Mouse (Mus musculus): ENCODE measurements at regions not wholly inside any gene's neighbourhood (a gene's known extent, or its start where the extent isn't known, plus 50 kb on each side); places are given as distances from the start of the nearest gene placed in this dataset.
"Not testable (repeated sequence)": the region's sequence is repeated elsewhere in the genome, so short reads cannot be mapped to it uniquely, and the experiment has no call there.

DNA sequence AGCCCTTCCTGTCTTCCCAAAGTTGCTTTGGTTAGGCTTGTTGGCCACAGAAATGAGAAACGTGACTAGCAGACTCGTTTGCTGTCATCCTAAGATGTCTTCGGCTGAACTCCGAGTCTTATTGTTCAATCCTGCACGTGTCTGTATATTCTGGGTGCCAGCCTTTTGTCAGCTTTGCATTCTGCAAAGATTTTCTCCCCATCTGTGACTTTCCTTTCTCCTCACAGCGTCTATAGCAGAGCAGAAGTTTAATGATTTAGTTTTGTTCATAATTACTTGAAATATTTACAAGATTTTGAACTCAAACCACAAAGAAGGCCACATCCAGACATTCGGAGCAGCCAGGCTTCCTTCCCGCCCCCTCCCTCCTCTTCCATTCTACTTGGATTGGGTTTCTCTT lies 152.5 kb downstream of the Kif26a start:
- no peak for DNase-seq (ENCODE audit: low spot score in 2 of 2)

DNA sequence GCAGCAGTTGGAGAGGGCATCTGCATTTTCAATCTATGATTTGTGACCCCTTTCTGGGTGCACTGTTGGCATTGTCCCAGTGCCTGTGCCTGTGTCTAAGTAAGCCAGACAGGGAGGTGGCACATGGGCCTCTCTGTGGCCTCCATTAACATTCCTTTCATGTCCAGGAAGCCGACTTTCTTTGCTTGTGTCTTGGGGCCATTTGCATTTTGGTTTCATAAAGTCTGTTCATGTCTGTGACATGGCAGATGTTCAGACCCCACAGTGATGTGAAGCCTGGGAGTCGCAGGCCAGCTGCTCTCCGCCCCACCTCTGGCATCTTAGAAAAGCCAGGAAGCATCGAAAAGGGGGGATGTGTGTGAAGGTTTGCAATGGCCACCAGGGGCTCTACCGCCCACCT lies 153.1 kb downstream of the Kif26a start:
- no peak for DNase-seq (ENCODE audit: low spot score in 2 of 2)

DNA sequence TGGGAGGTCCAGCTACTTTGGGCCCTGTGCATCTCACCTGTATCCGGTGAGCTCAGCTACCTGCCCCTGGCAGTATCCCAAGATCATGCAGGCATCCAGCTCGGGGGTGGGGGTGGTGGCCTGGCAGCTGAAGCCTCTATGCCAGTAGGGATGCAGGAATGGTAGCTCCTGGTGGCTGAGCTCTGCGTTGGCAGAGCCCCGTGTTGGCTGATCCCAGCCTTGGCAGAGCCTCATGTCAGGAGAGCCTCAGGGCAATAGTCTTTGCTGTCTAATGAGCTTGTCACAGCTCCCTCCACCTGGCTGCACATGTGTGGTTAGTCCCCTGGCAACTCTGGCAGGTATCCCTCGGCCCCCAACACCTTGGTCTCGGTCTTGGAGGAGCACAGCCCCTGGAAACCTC lies 153.6 kb downstream of the Kif26a start:
- no peak for DNase-seq (ENCODE audit: low spot score in 2 of 2)

DNA sequence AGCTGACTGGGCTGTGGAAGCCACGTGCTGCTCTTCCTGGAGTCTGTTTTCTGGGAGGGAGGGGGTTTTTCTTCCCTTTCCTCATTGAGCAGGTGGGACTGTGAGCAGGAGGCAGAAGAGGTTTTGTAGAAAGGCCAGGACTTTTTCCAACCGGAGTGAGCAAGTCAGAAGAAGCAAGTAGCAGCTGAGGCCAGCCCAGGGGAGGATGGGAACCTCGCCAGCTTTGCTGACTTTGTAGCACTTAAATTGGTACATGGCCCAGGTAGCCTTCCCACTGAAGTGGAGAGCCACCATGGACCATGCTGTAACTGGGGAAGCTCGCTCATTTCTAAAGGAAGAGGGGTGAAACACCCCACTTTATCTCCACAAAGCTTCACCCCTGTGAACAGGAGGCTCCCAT lies 154.1 kb downstream of the Kif26a start:
- no peak for DNase-seq (ENCODE audit: low spot score in 2 of 2)

DNA sequence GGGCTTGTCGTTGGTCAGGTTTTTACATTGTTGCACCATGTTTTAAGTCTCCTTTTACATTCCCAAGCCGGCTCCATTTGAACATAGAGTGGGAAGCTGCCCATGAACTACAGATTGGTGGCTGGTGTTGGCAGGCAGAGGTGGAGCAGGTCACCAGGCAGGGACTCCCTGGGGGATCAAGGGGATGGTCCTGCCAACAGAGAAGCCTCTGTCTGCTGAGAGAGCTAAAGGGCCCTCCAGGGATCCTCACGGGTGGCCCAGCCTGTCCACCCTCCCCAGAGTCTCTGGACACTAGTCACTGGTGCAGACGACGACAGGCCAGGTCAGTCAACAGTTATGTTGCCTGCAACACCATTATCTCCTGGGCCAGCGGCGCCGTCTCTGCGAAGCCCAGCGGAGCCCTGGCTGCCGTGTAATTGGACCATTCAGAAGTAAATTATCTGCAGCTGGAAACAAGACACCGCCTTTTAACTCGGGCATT lies 155.4 kb downstream of the Kif26a start:
- no peak for DNase-seq (ENCODE audit: low spot score in 2 of 2)

DNA sequence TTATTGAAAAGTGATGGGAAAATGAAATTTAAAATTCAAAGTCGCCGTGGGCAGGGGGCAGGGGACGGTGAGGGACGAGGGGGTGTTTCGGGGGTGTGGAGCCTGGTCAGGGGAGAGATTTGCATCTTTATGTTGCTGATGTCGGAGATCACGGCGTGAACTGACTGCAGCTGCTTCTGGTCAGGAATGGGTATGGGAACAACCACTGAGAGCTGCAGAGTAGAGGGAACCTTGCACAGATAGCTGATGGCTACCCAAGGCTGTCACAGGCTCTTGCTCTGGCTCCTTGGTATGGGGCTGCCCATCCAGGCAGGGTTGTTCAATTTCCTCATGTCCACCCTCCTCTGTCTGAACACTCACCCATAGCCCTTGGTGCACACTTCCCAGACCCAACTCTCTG lies 155.9 kb downstream of the Kif26a start:
- DNase-seq (ENCODE audit: low spot score in 2 of 2), result no peak

DNA sequence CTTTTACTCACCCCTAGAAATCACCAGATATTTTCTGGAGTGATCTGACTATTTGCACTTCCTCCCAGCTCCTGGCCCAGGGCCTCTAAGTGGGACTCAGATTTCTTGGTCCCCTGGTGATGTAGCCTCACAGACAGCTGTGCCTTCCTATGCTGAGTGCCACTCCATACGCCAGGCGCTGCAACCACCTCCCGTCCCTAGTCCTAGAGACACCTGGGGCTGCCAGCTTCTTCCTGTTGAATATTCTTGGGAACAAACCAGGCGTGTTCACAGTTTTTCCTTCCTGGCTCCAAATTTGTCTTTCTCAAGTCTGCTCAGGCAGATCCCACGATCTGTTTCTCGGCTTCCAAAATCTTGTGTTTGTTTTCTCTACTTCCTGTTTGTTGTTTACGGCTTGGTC lies 160.2 kb downstream of the Kif26a start:
- no peak for DNase-seq (ENCODE audit: low spot score in 2 of 2)

DNA sequence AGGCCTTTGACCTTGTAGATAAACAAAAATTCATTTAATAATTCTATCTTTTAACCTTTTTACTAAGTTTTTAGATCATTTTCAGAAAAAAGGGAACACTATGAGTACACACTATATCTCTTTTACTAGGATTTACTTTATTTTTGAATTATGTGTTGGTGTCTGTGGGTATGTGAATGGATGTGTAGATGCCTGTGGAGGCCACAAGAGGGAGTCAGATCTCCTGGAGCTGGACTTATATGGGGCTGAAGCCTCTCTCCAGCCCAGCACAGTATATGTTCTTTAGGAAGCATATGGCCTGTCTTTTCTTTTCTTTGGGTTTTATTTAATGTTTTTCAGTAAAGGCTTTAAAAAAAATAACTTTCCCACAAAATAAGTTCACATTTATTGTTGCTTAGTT lies 162.0 kb downstream of the Kif26a start:
- DNase-seq (ENCODE audit: low spot score in 2 of 2), result no peak

DNA sequence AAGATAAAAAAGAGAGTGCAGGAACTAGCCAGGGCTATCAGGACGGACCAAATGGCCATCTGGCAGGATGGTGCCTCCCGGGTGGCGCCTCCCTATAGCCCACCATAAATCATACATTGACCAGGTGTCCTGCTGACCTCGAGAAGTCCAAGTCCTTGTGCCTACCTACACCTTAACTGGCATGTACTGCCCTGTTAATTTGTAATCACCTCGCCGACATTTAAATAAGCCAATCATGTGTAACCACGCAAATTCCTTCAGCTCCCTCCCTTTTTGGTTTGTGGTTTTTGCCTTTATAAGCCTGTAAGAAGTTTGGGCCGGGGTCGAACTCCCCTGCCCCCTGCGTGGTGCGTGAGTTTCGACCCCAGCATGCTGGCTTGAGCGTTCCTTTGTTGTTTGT lies 163.1 kb downstream of the Kif26a start:
- DNase-seq (ENCODE audit: low spot score in 2 of 2), result not testable (repeated sequence)

DNA sequence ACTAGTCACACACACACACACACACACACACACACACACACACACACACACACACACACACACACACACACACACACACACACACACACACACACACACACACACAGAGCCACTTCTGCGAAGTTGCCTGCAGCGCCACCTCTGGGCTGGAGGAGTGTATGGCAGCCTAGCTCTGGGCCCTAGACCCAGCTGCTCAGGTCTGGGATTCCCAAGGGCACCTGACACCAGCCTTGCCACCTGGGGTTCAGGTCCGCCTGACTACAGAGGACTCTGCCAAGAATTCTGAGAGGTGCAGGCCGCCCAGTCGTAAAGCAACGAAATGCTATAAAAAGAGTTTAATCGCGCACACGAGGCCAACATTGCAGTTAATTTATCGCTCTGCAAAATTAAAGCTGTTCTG lies 163.8 kb downstream of the Kif26a start:
- no peak for DNase-seq (ENCODE audit: low spot score in 2 of 2)

DNA sequence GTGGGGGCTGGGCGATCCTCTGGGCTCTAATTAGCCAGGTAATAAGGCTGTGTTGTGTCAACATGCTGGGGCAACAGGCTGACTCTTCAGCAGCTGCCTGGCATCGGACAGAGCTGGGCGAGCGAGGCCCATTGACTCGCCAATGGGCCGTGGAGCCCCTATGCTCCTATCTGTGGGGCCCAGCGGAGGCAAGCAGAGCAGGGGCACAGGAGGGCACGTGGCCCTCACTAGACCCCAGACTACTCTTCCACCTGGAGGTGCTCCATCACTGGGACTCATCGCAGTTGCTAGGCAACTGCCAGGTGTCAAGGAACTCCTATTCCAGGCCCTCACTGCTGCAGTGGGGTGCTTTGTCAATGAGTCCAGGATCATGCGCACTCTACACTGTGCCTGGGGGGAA lies 164.7 kb downstream of the Kif26a start:
- DNase-seq (ENCODE audit: low spot score in 2 of 2), result no peak

DNA sequence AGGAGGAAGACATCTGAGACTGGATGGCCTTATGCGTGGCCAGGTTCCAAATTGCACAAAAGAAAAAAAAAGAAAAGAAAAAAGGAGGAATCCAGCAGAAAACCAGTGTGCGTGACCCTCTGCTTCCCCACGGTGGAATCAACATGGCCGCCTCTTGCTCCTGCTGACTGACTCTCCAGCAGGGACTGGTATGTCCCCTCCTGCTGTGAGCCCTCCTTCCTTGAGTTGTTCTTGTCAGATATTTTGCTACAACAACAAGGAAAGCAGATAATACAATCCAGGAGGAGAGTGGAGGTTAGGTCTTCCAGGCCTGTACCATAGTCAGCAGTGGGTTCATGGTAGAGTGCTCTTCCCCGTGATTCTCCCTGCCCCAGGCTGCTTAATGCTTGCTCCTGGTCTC lies 168.8 kb downstream of the Kif26a start:
- no peak for DNase-seq (ENCODE audit: low spot score in 2 of 2)

DNA sequence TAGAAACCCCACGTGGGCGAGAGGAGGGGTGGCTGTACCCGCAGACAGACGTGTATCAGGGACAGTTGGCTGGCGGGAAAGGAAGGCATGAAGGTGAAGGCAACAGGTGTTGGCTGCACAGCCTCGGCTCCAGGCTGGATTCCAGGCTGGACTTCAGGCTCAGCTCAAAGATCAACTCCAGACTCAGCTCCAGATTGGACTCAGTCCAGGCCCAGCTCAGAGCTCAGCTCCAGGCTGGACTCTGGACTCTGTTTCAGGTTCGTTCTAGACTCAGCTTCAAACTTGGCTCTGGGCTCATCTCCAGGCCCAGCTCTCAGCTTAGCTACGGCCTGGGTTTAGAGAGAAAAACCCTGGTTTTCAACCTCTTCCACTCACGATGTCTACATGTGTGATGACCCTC lies 171.2 kb downstream of the Kif26a start:
- no peak for DNase-seq (ENCODE audit: low spot score in 2 of 2)

DNA sequence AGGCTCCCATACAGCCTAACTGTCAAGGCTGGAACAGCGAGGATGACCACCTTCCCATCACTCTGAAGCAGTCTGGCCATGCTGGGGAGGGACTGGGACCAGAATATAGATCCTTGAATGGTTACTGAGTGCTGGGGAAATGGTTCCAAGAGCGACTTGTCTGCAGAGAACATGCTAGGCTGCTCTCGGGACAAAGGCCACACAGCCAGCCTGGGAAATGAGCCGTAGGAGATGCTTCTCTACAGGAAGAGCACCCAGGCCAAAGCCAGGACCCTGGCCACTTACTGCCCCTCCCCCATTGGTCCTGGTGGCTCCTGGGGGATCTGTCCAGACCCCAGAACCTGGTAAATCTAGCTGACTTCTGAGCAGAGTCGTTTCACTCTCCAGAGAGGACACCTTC lies 170.8 kb upstream of the A530016L24Rik start:
- no peak for DNase-seq (ENCODE audit: low spot score in 2 of 2)

DNA sequence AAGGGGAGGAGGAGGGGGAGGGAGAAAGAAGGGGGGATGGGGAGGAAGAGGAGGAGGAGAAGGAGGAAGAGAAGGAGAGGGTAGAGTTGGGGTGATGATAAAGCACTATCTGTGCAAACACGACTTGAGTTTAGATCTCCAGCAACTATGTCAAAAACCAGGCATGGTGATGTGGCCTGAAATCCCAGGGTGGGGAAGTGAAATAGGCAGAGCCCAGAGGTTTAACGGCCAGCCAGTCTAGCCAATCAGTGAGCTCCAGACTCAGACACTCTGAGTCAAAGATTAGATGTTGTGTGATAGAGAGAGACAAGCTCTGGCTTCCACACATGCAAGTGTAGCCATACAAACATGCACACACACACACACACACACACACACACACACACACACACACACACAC lies 167.1 kb upstream of the A530016L24Rik start:
- no peak for DNase-seq (ENCODE audit: low spot score in 2 of 2)

DNA sequence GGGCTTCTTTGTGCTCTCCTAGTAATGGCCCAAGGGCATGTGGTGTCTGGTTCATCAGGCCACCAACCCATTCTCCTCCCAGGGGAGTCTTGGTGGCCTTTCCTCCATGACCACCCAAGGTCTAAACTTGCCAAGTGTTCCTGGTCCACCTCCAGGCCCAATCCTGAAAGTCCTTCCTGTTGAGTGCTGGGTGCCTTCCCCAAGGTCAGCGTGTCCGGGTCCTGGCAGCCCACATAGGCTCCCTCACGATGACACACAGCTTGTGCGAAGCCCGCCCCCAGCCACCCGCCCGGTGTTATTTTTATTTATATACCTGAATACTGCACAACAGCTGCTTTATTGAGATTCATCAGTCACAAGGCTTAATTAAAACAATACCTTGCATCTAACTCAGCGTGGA lies 161.8 kb upstream of the A530016L24Rik start:
- DNase-seq (ENCODE audit: low spot score in 2 of 2), result no peak

DNA sequence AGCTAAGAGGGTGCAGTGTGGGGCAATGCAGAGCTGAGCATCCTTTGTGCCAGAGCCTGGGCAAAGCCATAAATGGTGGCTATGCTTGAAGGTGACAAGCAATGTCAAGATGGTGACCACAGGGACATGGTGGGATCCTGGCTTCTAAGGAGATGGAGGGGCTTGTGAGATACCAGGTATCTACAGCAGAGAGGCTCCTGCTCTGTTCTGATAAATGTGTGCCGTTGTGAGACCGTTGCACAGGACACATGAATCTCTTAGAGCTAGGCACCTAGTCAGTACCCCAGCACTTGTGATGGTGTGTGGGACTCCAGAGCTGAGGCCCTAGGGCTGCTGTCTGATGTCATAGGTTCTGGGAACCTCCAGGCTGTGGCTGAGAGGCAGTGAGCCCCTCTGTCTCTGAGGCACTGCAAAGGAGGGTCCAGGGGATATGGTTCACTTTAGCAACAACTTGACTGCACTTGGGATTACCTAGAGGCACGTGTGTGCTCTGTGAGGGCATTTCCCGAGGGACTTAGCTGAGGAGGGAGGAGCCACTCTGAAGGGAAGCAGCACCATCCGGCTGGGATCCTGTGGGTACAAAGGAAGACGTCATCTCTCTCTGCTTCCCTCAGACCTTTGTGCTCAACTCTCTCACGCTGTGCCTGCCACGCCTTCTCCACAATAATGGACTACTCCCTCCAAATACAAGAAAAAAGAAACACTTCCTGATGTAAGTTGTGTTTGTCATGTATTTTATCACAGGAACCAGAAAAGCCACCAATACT lies 160.3 kb upstream of the A530016L24Rik start:
- no peak for DNase-seq (ENCODE audit: low spot score in 2 of 2)

DNA sequence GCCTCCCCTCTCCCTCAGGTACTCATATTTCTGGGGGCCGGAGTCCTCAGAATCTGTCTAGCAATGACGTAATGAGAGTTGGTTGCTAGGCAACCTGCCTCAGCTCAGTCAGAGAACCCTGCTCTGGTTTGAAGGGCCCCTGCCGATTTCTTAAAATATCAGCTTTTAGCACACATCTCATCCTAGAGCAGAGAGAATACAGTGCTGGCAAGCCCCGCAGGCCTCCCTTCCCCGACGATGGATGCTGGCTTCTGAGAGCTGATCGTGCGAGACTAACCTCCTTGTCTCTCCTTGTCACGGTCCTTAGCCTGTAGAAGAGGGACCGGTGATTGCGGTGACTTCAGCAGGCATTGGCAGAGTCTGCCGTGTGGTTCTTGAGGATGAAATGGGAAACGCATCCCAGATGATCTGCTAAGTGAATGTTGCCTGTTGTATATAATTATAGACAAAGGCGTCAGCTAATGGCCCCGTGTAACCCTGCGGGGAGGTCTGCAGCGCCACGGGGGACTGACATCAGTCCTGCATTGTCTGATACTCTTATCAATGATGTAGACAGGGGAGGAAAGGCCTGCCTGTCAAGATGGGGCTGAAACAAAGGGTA lies 159.4 kb upstream of the A530016L24Rik start:
- peak; percentile 77 to 87 for DNase-seq (ENCODE audit: low spot score in 2 of 2)

DNA sequence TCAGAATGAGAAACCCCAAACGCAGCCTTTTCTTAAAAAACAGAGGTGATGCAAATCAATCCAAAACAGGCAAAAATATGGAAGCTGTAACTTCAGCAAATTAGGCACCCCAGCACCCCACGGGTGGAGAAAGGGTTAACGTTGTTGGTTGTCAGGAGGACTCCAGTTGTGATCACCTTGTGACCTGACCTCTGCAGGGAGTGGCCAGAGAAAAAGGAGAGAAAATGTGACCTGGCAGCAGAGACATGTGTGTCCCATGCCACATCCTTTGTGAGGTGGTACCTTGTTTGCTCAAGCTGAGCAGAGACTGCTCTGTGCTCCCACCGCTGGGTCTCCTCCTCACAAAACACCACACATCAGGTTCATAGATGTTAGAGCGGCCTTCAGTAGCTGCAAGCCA lies 158.7 kb upstream of the A530016L24Rik start:
- DNase-seq (ENCODE audit: low spot score in 2 of 2), result no peak

DNA sequence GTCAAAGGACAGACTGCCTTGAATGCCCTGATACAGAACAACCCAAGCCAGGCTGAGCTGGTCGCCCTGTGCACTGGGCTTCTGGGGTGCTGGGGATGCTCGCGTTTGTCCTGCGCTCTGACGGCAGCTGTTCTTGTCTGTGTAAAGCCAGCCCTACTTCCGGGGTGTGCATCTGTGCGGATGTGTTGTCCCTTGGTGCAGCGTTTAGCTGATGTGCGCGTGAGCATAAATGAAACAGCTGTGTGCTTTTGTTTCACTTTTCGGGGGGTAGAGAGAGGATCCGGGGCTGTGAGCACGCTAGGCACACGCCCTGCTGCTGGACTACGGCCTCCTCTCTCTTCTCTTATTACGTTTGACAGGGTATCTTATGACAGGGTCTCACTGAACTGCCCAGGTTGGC lies 158.2 kb upstream of the A530016L24Rik start:
- DNase-seq (ENCODE audit: low spot score in 2 of 2), result no peak

DNA sequence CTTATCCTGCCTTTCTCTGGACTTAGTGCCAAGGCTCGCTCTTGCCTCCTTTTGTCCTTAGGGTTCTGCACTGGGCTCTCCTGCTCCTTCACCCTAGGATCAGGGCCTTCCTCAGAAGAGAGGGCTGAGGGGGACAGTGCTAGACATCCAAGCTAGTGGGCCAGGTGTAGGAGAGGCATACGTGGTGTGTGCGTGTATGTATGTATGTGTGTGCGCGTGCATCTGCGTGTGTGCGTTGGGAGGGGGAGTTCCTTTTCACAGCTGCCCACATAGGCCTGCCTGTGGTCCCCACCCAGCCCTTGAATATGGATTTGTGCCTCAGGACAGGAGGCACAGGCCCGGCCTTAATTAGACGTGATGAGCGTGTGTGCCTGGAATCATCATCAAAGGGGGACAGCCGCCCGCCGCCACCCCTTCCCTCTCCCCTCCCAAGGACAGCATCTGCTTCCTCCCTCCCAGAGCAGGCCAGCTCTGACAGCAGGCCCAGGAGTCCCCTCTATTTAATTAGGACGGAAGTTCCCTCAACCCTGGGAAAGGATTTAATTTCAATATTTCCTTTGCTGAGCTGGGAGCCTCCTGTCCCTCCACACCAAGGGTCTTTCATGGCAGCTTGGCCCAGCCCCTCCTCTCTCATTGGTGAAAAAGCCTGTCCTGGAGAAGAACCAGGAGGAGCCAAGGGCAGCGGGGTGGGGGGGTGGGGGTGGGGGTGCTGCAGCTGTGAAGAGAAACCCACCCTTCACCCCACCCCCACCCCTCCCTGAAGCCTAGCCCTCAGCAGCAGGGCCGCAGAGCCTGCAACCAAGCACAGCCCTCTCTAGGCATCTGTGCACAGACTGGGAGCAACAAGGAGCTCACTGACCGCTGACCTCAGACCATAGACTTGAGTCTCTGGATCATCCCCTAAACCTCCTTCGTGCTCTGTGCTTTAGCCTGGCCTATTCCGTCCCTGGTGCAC lies 155.8 kb upstream of the A530016L24Rik start:
- DNase-seq (ENCODE audit: low spot score in 2 of 2), result no peak

DNA sequence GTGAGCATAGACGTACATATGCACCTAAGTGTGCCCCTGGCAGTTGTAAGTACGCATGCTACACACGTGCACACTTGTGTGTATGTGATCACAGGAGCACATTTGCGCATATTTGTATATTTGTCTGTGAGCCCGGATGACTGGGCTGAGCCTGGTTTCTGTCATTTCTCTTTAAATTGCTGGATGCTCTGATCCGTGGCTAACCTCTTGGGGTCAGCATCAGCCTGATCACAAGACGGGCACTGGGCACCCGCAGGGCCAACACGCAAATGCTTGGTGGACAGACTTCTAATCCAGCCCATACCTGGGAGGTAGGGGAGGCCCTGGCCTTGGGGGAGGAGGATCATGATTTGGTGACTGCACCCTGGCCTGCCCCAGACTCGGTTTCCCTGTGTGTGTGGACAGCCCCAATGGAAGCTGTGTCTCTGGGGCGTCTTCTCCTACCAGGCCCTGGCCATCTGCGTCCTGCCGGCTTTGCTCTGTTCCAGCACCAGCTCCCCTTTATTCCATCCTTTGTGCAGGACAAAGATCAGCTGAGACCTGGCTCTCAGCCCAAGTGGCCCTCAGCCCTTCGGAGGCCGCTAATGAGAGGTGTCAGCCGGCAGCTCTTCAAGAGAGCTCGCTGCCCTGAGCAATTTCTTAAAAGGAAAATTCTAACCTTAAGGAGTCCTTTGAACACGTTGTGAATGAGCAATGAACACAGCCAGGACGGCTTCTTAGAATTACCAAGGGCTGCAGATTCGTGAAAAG lies 155.0 kb upstream of the A530016L24Rik start:
- DNase-seq (ENCODE audit: low spot score in 2 of 2), result no peak

Measured in right cerebral cortex, postnatal 36 days (tissue).